In the genomic region with DNA sequence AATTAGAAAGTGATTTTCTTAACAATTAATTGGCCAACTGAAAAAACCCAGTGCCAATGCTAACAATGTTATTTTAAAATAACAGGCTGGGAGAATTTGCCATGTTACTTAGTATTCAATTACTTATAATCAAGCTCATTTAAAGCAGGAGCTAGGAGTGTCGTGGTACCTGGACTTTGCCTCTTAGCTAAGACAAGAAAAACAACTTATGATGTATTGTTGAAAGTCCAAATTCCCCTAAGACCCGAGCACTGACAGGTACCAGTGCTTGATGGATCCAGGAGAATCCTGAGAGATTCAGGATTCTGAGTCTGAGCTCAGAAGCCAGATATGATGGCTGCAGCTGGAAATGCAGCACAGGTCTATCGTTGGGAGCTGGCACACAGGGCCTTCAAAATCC, we compare ENCODE assay signal across 30 mouse cellular contexts.
"Had no signal": no experiment of that assay in that cellular context is flagged by ENCODE, and none has a peak within 500 bp of the region (broad histone marks: within the 10 kb centered on the region; RNA-seq: fewer than 3 reads in every experiment).

No protein-coding gene starts in this region.

- H3K4me2 ChIP-seq: heart, embryonic 11.5 days; heart, embryonic 12.5 days; heart, embryonic 13.5 days; heart, embryonic 15.5 days; hindbrain, embryonic 12.5 days; hindbrain, embryonic 13.5 days; hindbrain, embryonic 14.5 days; hindbrain, embryonic 15.5 days had no signal

- H3K9ac ChIP-seq: heart, embryonic 12.5 days; heart, embryonic 13.5 days; heart, embryonic 15.5 days; hindbrain, embryonic 12.5 days; hindbrain, embryonic 13.5 days; hindbrain, embryonic 14.5 days; hindbrain, embryonic 15.5 days had no signal

- H3K4me1 ChIP-seq: heart, embryonic 12.5 days; heart, embryonic 15.5 days; hindbrain, embryonic 10.5 days; hindbrain, embryonic 12.5 days; hindbrain, embryonic 13.5 days; hindbrain, embryonic 15.5 days had no signal

- H3K36me3 ChIP-seq: heart, embryonic 10.5 days; heart, embryonic 15.5 days; hindbrain, embryonic 12.5 days had no signal

- DNase-seq: heart, adult 2 months; heart, postnatal 10 days; heart, postnatal 14 days; heart, postnatal 36 days; heart, postnatal 4 days; kidney, adult 11 months; kidney, adult 18-20 months; kidney, adult 8-10 months; kidney, postnatal 10 days; kidney, postnatal 14 days; kidney, postnatal 25 days; layer of hippocampus, adult 9-11 months; layer of hippocampus, postnatal 36 days had no signal

- H3K4me3 ChIP-seq: heart, adult 2 months; heart, embryonic 10.5 days; heart, embryonic 12.5 days; heart, embryonic 13.5 days; heart, embryonic 15.5 days; hindbrain, embryonic 10.5 days; hindbrain, embryonic 12.5 days; hindbrain, embryonic 13.5 days; hindbrain, embryonic 15.5 days; layer of hippocampus, adult 2 months; left cerebral cortex, adult 2 months had no signal

- H3K27ac ChIP-seq: heart, adult 2 months; heart, embryonic 10.5 days; heart, embryonic 13.5 days; heart, embryonic 15.5 days; hindbrain, embryonic 10.5 days; hindbrain, embryonic 12.5 days; hindbrain, embryonic 13.5 days; hindbrain, embryonic 14.5 days; hindbrain, embryonic 15.5 days; hindbrain, postnatal 0 days; kidney, postnatal 0 days; layer of hippocampus, adult 2 months; left cerebral cortex, adult 2 months had no signal

- H3K27me3 ChIP-seq: heart, embryonic 12.5 days; heart, embryonic 13.5 days; heart, embryonic 15.5 days; hindbrain, embryonic 12.5 days; hindbrain, embryonic 13.5 days; hindbrain, embryonic 15.5 days had no signal

- H3K9me3 ChIP-seq: heart, embryonic 10.5 days; heart, embryonic 12.5 days; heart, embryonic 13.5 days; heart, embryonic 15.5 days; hindbrain, embryonic 10.5 days; hindbrain, embryonic 12.5 days; hindbrain, embryonic 13.5 days; hindbrain, embryonic 15.5 days had no signal

- ATAC-seq: hindbrain, embryonic 16.5 days; hindbrain, postnatal 0 days; inflammation-experienced regulatory T-cells, adult 6 months; intestine, embryonic 16.5 days had no signal
